Mouse (Mus musculus) embryo, embryonic 10 days (tissue): ENCODE data around the gene Gm11007.
"Not testable (repeated sequence)": the region's sequence is repeated elsewhere in the genome, so short reads cannot be mapped to it uniquely, and the experiment has no call there.

Experiments
- DNase-seq: peaks from one replicate; pipeline ENCODE4 v3.0.0-alpha.2; 2015; ENCODE audit warnings: low spot score

The Gm11007 gene

DNA sequence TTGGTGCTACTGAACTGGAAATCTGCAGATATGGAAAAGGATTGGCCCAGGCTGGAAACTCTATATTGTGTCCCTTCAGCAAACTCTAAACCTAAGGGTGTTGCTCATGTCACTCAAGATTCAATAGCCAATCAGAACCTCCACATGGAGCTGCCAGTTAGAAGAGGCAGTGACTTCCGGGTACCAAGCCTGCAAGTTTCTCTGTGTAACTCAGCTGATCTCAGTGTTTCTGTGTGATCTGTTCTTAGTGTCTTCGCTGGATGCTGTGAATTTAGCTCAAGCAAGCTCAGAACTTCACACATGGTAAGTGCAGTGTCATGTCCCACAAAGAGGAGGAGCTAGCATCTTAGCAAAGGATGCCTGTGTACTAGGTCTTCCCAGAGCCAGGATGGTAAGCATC lies at the start of gene Gm11007:
Gene Gm11007 (plus strand): TSS at position 301 of the 400 bp plus-strand sequence.
- not testable (repeated sequence) for DNase-seq
